Mouse (Mus musculus): ENCODE results near the gene Tfr2. TPM values are rescaled to one million over a fixed set of nuclear protein-coding genes. Genes with fewer than 3 reads are reported as not detected.
A peak's percentile ranks its signal among the peaks of the same experiment; 100 is the strongest.
"Not testable (repeated sequence)": the region's sequence is repeated elsewhere in the genome, so short reads cannot be mapped to it uniquely, and the experiment has no call there.

Tfr2 gene
- polyA plus RNA-seq, 1 experiment from 2014 or later, result 3.0 TPM

DNA sequence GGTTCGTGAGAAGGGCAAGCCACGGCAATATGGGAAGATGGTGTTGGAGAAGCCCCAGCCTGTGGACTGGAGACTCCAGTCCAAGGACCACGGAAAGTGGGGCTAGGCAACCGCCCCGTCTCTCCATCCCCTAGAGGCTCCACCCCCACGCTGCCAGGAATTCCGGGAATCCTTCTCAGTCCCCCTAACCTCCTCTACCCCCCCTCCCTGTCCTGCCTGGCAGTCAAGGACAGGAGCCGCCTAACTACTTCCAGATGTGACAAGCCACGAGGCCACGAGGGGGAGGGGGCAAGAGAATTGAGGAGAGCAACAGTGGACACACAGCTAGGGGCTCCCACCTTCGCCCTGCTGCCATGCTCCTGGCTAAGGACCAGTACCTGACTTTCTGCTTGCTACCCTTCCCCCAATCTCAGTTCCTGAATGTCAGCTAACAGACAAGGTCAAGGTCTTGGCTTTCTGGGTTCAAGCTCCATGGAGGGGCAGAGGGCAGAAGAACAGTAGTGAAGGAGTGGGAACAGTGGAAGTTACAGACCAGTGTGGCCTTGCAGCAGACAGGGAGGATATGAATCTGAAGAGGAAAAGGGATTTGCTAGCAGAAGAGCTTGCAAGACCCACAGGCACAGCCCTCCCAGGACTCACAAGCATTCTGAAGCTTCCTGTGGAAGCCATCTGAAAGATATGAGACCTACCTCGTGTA lies 41.1 kb downstream of the Tfr2 start:
- WGBS, result 20% methylated on average over 12 of the region's 12 CpGs

DNA sequence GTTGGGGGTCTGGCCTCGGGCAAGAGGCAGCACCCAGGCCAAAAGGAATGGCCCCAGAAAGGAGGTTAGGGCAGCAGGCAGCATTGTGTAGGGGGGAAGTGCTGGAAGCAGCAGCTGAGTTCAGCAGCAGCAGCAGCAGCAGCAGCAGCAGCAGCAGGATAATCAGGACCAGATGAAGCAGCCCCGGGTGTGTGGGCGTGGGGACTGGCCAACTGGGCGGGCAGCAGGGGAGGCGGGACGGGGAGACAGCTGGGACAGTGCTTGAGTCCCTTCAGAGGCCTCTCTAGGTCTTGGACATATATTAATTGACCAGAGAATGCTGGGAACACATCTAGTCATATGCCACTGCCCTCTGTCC lies 41.6 kb downstream of the Tfr2 start:
- H3K36me3 ChIP-seq, result no peaks in the 10 kb centered on the region
- peak overlapping the region; percentile 10 for H3K4me3 ChIP-seq
- H3K27me3 ChIP-seq, result peaks cover 21% of the 10 kb centered on the region
- no peaks in the 10 kb centered on the region for H3K9me3 ChIP-seq
- H3K4me1 ChIP-seq (replicated peaks), result peaks cover 21% of the 10 kb centered on the region
- WGBS, result 44% methylated on average over 6 of the region's 6 CpGs
- 0 out of 2 replicates have a peak, but pooled peaks have one; percentile 8 for ATAC-seq (ENCODE audit: low read depth)
- peak overlapping the region; percentile 78 for H3K27ac ChIP-seq (replicated peaks)
- peak overlapping the region; percentile 47; the same call in 1 of the 2 replicates for H3K9ac ChIP-seq
- peak overlapping the region; percentile 37 for H3K4me2 ChIP-seq

More for the DNA sequence above, 41.1 kb downstream of the Tfr2 start:
- Histone ChIP-seq H3K27me3 (peaks cover 21% of the 10 kb centered on the region), H3K9ac (peak overlapping the region; percentile 47; the same call in 1 of the 2 replicates), H3K4me3 (peak overlapping the region; percentile 10), H3K4me1 (replicated peaks) (peaks cover 21% of the 10 kb centered on the region), H3K27ac (replicated peaks) (peak overlapping the region; percentile 78), H3K9me3 (no peaks in the 10 kb centered on the region), H3K36me3 (no peaks in the 10 kb centered on the region), H3K4me2 (peak overlapping the region; percentile 37)
- ATAC-seq (ENCODE audit: low read depth), result no peak

DNA sequence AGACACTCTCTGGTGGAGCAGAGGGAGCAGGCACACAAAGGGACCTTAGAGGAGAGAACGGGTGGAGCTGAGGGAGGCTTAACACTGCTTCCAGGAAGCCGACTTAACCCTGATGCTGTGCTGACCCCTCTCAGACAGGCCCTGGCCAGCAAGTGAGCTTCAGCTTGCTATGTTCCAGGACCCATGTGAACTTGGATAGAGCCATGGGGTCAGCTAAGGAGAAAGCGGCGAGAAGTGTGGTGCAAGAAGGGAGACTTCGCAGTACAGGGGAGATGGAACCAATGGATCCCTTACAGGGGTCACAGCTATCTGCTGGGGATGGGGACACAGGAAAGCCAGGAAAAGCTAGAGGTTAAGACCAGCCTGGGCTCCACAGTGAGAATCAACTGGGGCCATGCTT lies 43.4 kb downstream of the Tfr2 start:
- Histone ChIP-seq H3K36me3 (no peaks in the 10 kb centered on the region), H3K27ac (replicated peaks) (no peak overlapping the region), H3K27me3 (peaks cover 12% of the 10 kb centered on the region), H3K9ac (no peak overlapping the region), H3K4me2 (no peak overlapping the region), H3K4me1 (replicated peaks) (peaks cover 17% of the 10 kb centered on the region), H3K9me3 (no peaks in the 10 kb centered on the region), H3K4me3 (no peak overlapping the region)
- WGBS, result 76% methylated on average over 5 of the region's 5 CpGs
- ATAC-seq (ENCODE audit: low read depth), result no peak

DNA sequence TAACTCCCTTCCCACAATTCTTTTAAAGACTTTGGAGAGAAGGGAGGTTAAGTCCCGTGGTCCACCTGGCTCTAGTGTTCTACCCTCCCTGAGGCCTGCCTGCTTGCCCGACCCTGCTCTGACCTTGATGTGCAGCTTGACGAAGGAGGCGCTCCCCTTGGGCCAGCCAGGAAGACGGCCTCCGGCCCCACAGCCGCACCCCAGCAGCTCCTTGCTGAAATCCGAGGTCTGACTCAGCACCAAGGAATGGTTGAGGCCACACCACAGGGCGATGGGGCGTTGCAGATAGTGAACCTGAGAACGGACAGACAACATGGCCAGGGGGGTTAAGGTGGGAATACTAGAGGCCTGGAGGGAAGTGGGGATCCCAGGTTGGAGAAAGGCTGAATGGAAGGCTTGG lies 43.9 kb downstream of the Tfr2 start, which contains the start of gene Pcolce:
TSS of gene Pcolce (minus strand) at position 235 of the 400 bp plus-strand sequence.
- no peaks in the 10 kb centered on the region for H3K9me3 ChIP-seq
- 63% methylated on average over 11 of the region's 11 CpGs for WGBS
- no peaks in the 10 kb centered on the region for H3K36me3 ChIP-seq
- H3K27ac ChIP-seq (replicated peaks), result no peak within 1 kb of the TSS
- no peak for ATAC-seq (ENCODE audit: low read depth)
- H3K4me1 ChIP-seq (replicated peaks), result peaks cover 12% of the 10 kb centered on the region
- H3K4me3 ChIP-seq, result no peak within 1 kb of the TSS
- H3K27me3 ChIP-seq, result peaks cover 7% of the 10 kb centered on the region
- no peak within 1 kb of the TSS for H3K9ac ChIP-seq
- H3K4me2 ChIP-seq, result no peak within 1 kb of the TSS

DNA sequence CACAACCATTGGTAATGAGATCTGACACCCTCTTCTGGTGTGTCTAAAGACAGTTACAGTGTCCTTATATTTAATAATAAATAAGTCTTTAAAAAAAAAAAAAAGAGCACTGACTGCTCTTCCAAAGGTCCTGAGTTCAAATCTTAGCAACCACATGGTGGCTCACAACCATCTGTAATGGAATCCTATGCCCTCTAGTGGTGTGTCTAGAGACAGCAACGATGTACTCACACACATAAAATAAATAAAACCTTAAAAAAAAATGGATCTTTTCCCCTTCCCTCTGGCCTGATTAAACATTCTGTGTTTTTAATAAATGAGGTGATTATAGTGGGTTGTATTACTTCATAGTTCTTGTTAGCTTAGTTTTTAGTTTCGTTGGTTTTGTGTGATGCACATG lies 45.3 kb downstream of the Tfr2 start:
- 88% methylated on average over 2 of the region's 2 CpGs for WGBS

DNA sequence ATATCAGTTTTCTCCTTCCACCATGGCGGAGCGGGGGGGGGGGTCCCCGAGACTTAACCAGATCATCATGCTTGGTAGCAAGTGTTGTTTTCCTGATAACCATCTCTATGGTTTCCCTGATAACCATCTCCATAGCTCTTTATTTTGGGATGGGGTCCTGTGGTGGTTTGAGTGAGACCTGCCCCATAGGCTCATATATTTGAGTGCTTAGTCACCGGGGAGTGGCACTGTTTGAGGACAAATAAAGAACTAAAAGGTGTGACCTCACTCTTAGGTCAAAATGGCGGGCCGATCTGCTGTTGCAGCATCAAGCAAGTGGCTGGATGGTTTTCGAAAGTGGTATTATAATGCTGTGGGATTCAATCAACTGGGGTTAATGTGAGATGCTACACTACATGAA lies 45.7 kb downstream of the Tfr2 start:
- ATAC-seq (ENCODE audit: low read depth), result no peak
- H3K4me1 ChIP-seq (replicated peaks), result peaks cover 5% of the 10 kb centered on the region; the same call in 1 of the 2 replicates
- no peaks in the 10 kb centered on the region for H3K9me3 ChIP-seq
- H3K36me3 ChIP-seq, result no peaks in the 10 kb centered on the region
- no peak overlapping the region for H3K27ac ChIP-seq (replicated peaks)
- no peak overlapping the region for H3K9ac ChIP-seq
- WGBS, result 89% methylated on average over 7 of the region's 7 CpGs
- no peak overlapping the region for H3K4me2 ChIP-seq
- H3K4me3 ChIP-seq, result no peak overlapping the region
- no peaks in the 10 kb centered on the region for H3K27me3 ChIP-seq

More for the DNA sequence above, 45.3 kb downstream of the Tfr2 start:
- ATAC-seq (ENCODE audit: low read depth); H3K9ac ChIP-seq; H3K27ac ChIP-seq (replicated peaks); H3K36me3 ChIP-seq; H3K4me3 ChIP-seq; H3K27me3 ChIP-seq; H3K4me2 ChIP-seq; H3K4me1 ChIP-seq (replicated peaks); H3K9me3 ChIP-seq: not testable (repeated sequence)

DNA sequence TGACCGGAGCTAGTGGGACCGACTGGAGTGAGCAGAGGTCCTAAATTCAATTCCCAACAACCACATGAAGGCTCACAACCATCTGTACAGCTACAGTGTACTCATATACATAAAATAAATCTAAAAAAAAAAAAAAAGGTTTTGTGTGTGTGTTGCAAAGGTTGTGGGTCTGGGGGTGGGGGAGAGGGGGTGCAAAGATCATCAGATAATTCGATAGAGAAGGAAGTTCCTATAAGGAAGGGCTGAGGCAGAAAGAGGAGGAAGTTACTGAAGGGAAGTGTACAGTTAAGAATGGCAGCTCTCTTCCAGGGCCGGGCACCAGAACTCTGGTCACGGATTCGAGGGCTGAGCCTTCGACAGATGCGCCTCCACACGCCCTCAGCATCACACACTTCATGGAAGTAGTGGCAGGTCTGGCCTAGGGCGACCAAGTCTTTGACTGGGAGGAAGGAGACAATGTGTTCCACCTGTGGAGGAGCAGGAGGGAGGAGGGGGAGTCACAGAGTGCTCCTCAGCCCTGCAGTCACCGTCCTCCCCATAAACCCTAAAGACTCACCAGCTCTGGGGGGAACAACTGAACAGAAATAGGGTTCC lies 54.4 kb downstream of the Tfr2 start:
- peaks cover 11% of the 10 kb centered on the region for H3K4me1 ChIP-seq (replicated peaks)
- H3K27me3 ChIP-seq, result no peaks in the 10 kb centered on the region
- no peaks in the 10 kb centered on the region for H3K36me3 ChIP-seq
- ATAC-seq (ENCODE audit: low read depth), result no peak
- H3K9me3 ChIP-seq, result no peaks in the 10 kb centered on the region; the same call in 1 of the 2 replicates
- WGBS, result 88% methylated on average over 11 of the region's 11 CpGs
- no peak overlapping the region for H3K27ac ChIP-seq (replicated peaks)
- no peak overlapping the region for H3K4me2 ChIP-seq
- H3K4me3 ChIP-seq, result no peak overlapping the region
- H3K9ac ChIP-seq, result no peak overlapping the region

DNA sequence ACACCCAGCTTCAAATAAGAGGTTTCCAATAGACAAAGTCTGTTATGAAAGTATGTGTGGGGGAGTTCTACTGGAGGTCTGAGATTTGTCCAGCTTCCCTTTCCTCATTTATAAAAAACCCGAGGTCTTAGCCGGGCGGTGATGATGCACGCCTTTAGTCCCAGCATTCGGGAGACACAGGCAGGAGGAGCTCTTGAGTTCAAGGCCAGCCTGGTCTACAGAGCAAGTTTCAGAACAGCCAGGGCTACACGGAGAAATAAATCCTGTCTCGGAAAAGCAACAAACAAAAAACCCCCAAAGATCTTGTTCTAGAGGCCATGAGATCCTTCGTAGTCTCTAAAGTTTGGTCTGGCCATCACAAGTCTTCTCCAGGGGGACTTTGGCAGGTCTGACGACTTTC lies 58.4 kb downstream of the Tfr2 start:
- Histone ChIP-seq H3K27me3 (no peaks in the 10 kb centered on the region), H3K27ac (replicated peaks) (peak overlapping the region; percentile 93), H3K9ac (peak overlapping the region; percentile 80), H3K4me1 (replicated peaks) (peaks cover 45% of the 10 kb centered on the region), H3K9me3 (no peaks in the 10 kb centered on the region; the same call in 1 of the 2 replicates), H3K36me3 (no peaks in the 10 kb centered on the region), H3K4me2 (peak overlapping the region; percentile 65), H3K4me3 (peak overlapping the region; percentile 83)
- 3% methylated on average over 9 of the region's 9 CpGs for WGBS
- ATAC-seq (ENCODE audit: low read depth), result no peak

DNA sequence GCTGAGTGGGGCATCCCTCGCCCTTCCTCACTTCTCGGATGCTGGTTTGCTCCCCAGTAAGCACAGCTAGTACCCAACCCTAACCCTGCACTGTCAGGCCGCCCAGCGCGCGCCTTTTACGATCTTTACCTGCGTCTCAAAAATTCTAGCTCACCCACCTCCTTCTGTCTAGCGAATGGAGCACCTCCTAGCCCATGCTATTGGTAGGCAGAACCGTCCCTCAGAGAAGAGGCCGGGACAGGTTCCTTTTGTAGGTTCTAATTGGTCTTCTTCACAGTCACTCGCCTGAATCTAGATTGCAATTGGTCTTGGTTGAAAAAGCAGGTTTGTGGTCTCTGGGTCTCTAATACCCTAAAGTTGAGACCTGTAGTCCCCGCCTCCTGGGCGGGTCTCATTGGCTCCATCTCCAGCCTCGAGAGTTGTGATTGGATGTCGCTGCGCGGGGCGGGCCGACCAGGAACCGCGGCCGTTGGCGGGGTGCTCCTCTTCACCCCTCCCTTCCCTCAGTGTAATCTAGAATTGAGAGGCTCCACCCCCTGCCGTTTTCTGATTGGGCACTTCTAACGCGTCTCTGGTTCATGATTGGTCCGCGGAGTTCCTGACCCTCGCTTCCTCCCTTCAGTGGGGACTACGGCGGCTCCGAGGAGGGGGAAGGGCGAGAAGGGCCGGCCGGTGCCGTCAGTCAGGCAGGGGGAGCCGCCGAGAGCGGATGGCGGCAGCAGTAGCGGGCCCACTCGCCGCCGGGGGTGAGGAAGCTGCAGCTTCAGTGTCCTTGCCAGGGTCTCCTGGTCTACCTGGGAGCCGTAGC lies 59.1 kb downstream of the Tfr2 start, which contains the start of the genes Fbxo24, Lrch4 and Gm20605:
TSS of gene Fbxo24 (minus strand) at position 505 of the 808 bp plus-strand sequence.
TSS of gene Lrch4 (plus strand) at position 624 of the 808 bp plus-strand sequence.
TSS of gene Gm20605 (plus strand) at position 678 of the 808 bp plus-strand sequence.
- Histone ChIP-seq H3K4me1 (replicated peaks) (peaks cover 49% of the 10 kb centered on the region), H3K9ac (peak within 1 kb of the TSS; percentile 86), H3K4me2 (peak within 1 kb of the TSS; percentile 86), H3K36me3 (peaks cover 3% of the 10 kb centered on the region), H3K27me3 (no peaks in the 10 kb centered on the region), H3K9me3 (no peaks in the 10 kb centered on the region), H3K4me3 (peak within 1 kb of the TSS; percentile 83), H3K27ac (replicated peaks) (peak within 1 kb of the TSS; percentile 94)
- under 1% methylated on average over 45 of the region's 46 CpGs for WGBS
- peak; percentile 98 for ATAC-seq (ENCODE audit: low read depth)

DNA sequence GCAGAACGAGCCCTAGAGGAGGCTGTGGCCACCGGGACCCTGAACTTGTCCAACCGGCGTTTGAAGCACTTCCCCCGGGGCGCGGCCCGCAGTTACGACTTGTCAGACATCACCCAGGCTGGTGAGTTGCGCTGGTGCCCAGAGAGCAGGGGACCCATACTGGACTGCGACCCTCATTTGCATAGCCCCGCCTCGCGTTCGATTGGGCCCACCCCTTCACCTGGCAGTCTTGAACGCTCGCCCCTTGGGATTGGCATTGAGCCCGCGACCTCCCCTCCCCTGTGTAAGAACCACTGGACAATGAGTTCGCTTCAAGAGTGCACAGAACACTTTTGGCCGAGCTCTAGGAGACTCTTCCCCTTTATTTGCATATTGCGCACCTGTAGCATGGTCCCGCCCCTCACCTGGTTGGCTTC lies 59.7 kb downstream of the Tfr2 start:
- H3K27ac ChIP-seq (replicated peaks), result peak overlapping the region; percentile 94
- WGBS, result under 1% methylated on average over 23 of the region's 23 CpGs
- peak overlapping the region; percentile 86 for H3K9ac ChIP-seq
- peak overlapping the region; percentile 83 for H3K4me3 ChIP-seq
- peak; percentile 36 for ATAC-seq (ENCODE audit: low read depth)
- H3K36me3 ChIP-seq, result peaks cover 9% of the 10 kb centered on the region
- H3K4me2 ChIP-seq, result peak overlapping the region; percentile 86
- no peaks in the 10 kb centered on the region for H3K9me3 ChIP-seq
- no peaks in the 10 kb centered on the region for H3K27me3 ChIP-seq
- peaks cover 49% of the 10 kb centered on the region for H3K4me1 ChIP-seq (replicated peaks)

DNA sequence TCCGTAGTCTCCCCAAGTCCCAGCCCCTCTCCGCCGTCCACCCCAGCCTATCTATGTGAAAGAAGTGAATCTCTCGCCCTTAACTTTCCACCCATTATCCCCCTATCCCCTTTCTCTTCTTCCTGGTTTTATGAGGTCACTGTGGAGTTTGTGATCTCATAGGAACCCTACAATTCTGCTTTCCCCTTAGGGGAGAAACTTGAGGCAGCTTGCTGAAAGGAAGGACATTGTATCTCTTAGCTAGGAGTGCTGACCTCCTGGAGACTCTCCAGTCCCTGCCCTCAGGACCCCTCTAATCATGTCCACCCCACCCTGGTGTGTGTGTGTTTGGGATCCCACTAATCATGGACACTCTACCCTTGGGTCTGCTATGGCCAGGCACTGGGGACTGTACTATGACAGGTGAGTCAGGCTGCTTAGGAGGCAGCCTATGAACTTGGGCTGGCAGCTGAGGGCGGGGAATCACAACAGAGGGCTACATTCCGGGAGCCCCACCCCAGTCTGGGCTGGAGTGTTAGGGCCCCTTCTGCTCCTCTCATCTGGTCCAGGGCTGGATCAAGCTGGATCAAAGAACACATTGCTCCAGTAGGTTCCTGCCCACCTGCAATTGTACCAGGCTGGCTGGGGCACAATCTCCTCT lies 60.4 kb downstream of the Tfr2 start:
- Histone ChIP-seq H3K9ac (peak overlapping the region; percentile 86), H3K4me2 (peak overlapping the region; percentile 86), H3K27me3 (no peaks in the 10 kb centered on the region), H3K27ac (replicated peaks) (peak overlapping the region; percentile 94), H3K4me3 (peak overlapping the region; percentile 83), H3K36me3 (peaks cover 12% of the 10 kb centered on the region), H3K9me3 (no peaks in the 10 kb centered on the region), H3K4me1 (replicated peaks) (peaks cover 49% of the 10 kb centered on the region)
- no peak for ATAC-seq (ENCODE audit: low read depth)
- 23% methylated on average over 6 of the region's 6 CpGs for WGBS

Measured in neural tube, embryonic 13.5 days (tissue).